Mouse (Mus musculus) forelimb bud, embryonic 11.5 days (tissue): Measurements from ENCODE around the gene Mink1.

Experiments used
- DNase-seq: peaks from one replicate; pipeline ENCODE4 v3.0.0-alpha.2; 2012; ENCODE audit warnings: low read depth, low spot score

The Mink1 gene

GRCm38 (mm10) chr11:70635601-70636000 lies 72.9 kb downstream of the Mink1 start:
- DNase-seq, result no peak

GRCm38 (mm10) chr11:70637764-70638163 lies 75.1 kb downstream of the Mink1 start:
- no peak for DNase-seq

- DNase-seq, result no peak
Measured at GRCm38 (mm10) chr11:70638293-70638692, 75.6 kb downstream of the Mink1 start.

GRCm38 (mm10) chr11:70638714-70639278 lies 76.1 kb downstream of the Mink1 start, which contains the start of gene Gp1ba:
Gene Gp1ba, plus strand, starts transcription at chr11:70639122.
- no peak for DNase-seq

- DNase-seq, result no peak
Measured at GRCm38 (mm10) chr11:70639976-70640375, 77.3 kb downstream of the Mink1 start.

GRCm38 (mm10) chr11:70641241-70641640 lies 78.6 kb downstream of the Mink1 start:
- DNase-seq, result no peak

GRCm38 (mm10) chr11:70643051-70643450 lies 80.4 kb downstream of the Mink1 start:
- no peak for DNase-seq

GRCm38 (mm10) chr11:70644564-70645103 lies 82.0 kb downstream of the Mink1 start:
- DNase-seq, result no peak

- DNase-seq, result no peak
Measured at GRCm38 (mm10) chr11:70645461-70646258, 83.0 kb downstream of the Mink1 start.

GRCm38 (mm10) chr11:70646259-70646555 lies 83.5 kb downstream of the Mink1 start:
- DNase-seq, result no peak

GRCm38 (mm10) chr11:70646691-70647650 lies 84.3 kb downstream of the Mink1 start, which contains the start of the genes Rnf167 and Slc25a11:
Gene Rnf167, plus strand, starts transcription at chr11:70647235.
Gene Slc25a11, minus strand, starts transcription at chr11:70647479.
- DNase-seq, result peak; percentile 99

GRCm38 (mm10) chr11:70647716-70648420 lies 85.2 kb downstream of the Mink1 start:
- DNase-seq, result no peak

GRCm38 (mm10) chr11:70648512-70648911 lies 85.8 kb downstream of the Mink1 start:
- no peak for DNase-seq

- DNase-seq, result no peak
Measured at GRCm38 (mm10) chr11:70649185-70649734, 86.6 kb downstream of the Mink1 start.

- no peak for DNase-seq
Measured at GRCm38 (mm10) chr11:70650322-70651175, 87.9 kb downstream of the Mink1 start.

- DNase-seq, result no peak
Measured at GRCm38 (mm10) chr11:70651391-70651790, 88.7 kb downstream of the Mink1 start.

- DNase-seq, result peak; percentile 53
Measured at GRCm38 (mm10) chr11:70652029-70652883, 89.6 kb downstream of the Mink1 start.

- no peak for DNase-seq
Measured at GRCm38 (mm10) chr11:70652884-70653344, 90.2 kb downstream of the Mink1 start.
